Comparison of ENCODE assay signal across 9 mouse cellular contexts in genomic region chr7:96575202-96575650, GRCm38 (mm10).
A peak's percentile ranks its signal among the peaks of the same experiment; 100 is the strongest.
DNase-seq lines count a peak whose midpoint lies in the region; ATAC-seq and TF ChIP-seq lines count a peak whose summit lies in the region.
"Had no signal": no experiment of that assay in that cellular context is flagged by ENCODE, and none has a peak within 500 bp of the region (broad histone marks: within the 10 kb centered on the region; RNA-seq: fewer than 3 reads in every experiment).

No protein-coding gene starts in this region.

- H3K9me3 ChIP-seq in neural tube, embryonic 12.5 days, result no peaks in the 10 kb centered on the region
- H3K9me3 ChIP-seq in forebrain, embryonic 14.5 days (replicated peaks; ENCODE audit: control insufficient read depth, low read length), result no peaks in the 10 kb centered on the region
- H3K9me3 ChIP-seq in heart, postnatal 0 days (replicated peaks; ENCODE audit: control insufficient read depth, low read length), result no peaks in the 10 kb centered on the region
- H3K9me3 ChIP-seq in lung, embryonic 15.5 days, result no peaks in the 10 kb centered on the region
- no peaks in the 10 kb centered on the region for H3K9me3 ChIP-seq in stomach, embryonic 14.5 days (ENCODE audit: control insufficient read depth, low read depth, low read length)

- no peaks in the 10 kb centered on the region for H3K27me3 ChIP-seq in neural tube, embryonic 12.5 days (replicated peaks)
- no peaks in the 10 kb centered on the region for H3K27me3 ChIP-seq in forebrain, embryonic 14.5 days (replicated peaks; ENCODE audit: control insufficient read depth, insufficient read depth, low read length)
- no peaks in the 10 kb centered on the region for H3K27me3 ChIP-seq in heart, postnatal 0 days (ENCODE audit: control insufficient read depth, insufficient read depth, low read length)
- H3K27me3 ChIP-seq in lung, embryonic 15.5 days, result no peaks in the 10 kb centered on the region
- no peaks in the 10 kb centered on the region for H3K27me3 ChIP-seq in stomach, embryonic 14.5 days (ENCODE audit: control insufficient read depth, insufficient read depth, low read length)
- H3K27me3 ChIP-seq: CH12.LX had no signal

- 65% methylated on average over 7 of the region's 7 CpGs for WGBS in neural tube, embryonic 12.5 days
- WGBS in forebrain, embryonic 14.5 days, result 14% methylated on average over 7 of the region's 7 CpGs
- 28% methylated on average over 7 of the region's 7 CpGs for WGBS in heart, postnatal 0 days
- 26% methylated on average over 7 of the region's 7 CpGs for WGBS in lung, embryonic 15.5 days
- 35% methylated on average over 7 of the region's 7 CpGs for WGBS in stomach, embryonic 14.5 days

- no peak for TF ChIP-seq CTCF in heart, postnatal 0 days (IDR thresholded peaks at IDR 0.05; ENCODE audit: low read depth)

- 0 out of 2 replicates have a peak, but pooled peaks cover 5% of the 10 kb centered on the region for H3K4me1 ChIP-seq in neural tube, embryonic 12.5 days
- peaks cover 27% of the 10 kb centered on the region for H3K4me1 ChIP-seq in forebrain, embryonic 14.5 days (ENCODE audit: control insufficient read depth, insufficient read depth, low read length)
- H3K4me1 ChIP-seq in heart, postnatal 0 days (ENCODE audit: control insufficient read depth, insufficient read depth), result no peaks in the 10 kb centered on the region
- H3K4me1 ChIP-seq in lung, embryonic 15.5 days, result peaks cover 21% of the 10 kb centered on the region
- peaks cover 7% of the 10 kb centered on the region for H3K4me1 ChIP-seq in stomach, embryonic 14.5 days (ENCODE audit: control insufficient read depth, insufficient read depth, low read length)

- H3K27ac ChIP-seq in neural tube, embryonic 12.5 days, result no peak overlapping the region
- peak overlapping the region; percentile 81 for H3K27ac ChIP-seq in forebrain, embryonic 14.5 days (ENCODE audit: low read depth, low read length)
- H3K27ac ChIP-seq in heart, postnatal 0 days (ENCODE audit: low read depth), result no peak overlapping the region
- H3K27ac ChIP-seq in lung, embryonic 15.5 days, result peak overlapping the region; percentile 51
- H3K27ac ChIP-seq in stomach, embryonic 14.5 days (ENCODE audit: low read length), result no peak overlapping the region

- ATAC-seq in neural tube, embryonic 12.5 days (ENCODE audit: low FRiP score, low read depth), result peak; percentile 73
- peak; percentile 97 for ATAC-seq in forebrain, embryonic 14.5 days
- ATAC-seq in heart, postnatal 0 days (ENCODE audit: insufficient read depth, low read depth), result peak; percentile 58
- ATAC-seq in lung, embryonic 15.5 days (ENCODE audit: borderline replicate concordance, extremely low read depth, low FRiP score, low TSS enrichment), result peak; percentile 89
- peak; percentile 78; the same call in 1 of the 2 replicates for ATAC-seq in stomach, embryonic 14.5 days (ENCODE audit: insufficient number of reproducible peaks, insufficient read depth, low FRiP score, low read depth)
- ATAC-seq in monocyte, adult 5-6 weeks (replicated peaks; ENCODE audit: insufficient number of reproducible peaks, low FRiP score, low TSS enrichment, poor library complexity, severe bottlenecking), result no peak

- H3K9ac ChIP-seq in neural tube, embryonic 12.5 days, result no peak overlapping the region
- H3K9ac ChIP-seq in forebrain, embryonic 14.5 days (ENCODE audit: low read length), result no peak overlapping the region
- no peak overlapping the region for H3K9ac ChIP-seq in heart, postnatal 0 days (replicated peaks; ENCODE audit: low read depth, low read length)
- no peak overlapping the region for H3K9ac ChIP-seq in lung, embryonic 15.5 days
- no peak overlapping the region for H3K9ac ChIP-seq in stomach, embryonic 14.5 days (replicated peaks; ENCODE audit: low read depth, low read length)

- no peak overlapping the region for H3K4me3 ChIP-seq in neural tube, embryonic 12.5 days
- H3K4me3 ChIP-seq in forebrain, embryonic 14.5 days (ENCODE audit: low read depth, low read length), result no peak overlapping the region
- no peak overlapping the region for H3K4me3 ChIP-seq in heart, postnatal 0 days (ENCODE audit: low read depth, low read length)
- no peak overlapping the region for H3K4me3 ChIP-seq in lung, embryonic 15.5 days
- H3K4me3 ChIP-seq in stomach, embryonic 14.5 days (ENCODE audit: low read depth, low read length), result no peak overlapping the region

- no peaks in the 10 kb centered on the region for H3K36me3 ChIP-seq in neural tube, embryonic 12.5 days
- H3K36me3 ChIP-seq in forebrain, embryonic 14.5 days (ENCODE audit: control insufficient read depth, insufficient read depth, low read length), result no peaks in the 10 kb centered on the region
- no peaks in the 10 kb centered on the region for H3K36me3 ChIP-seq in heart, postnatal 0 days (replicated peaks; ENCODE audit: control insufficient read depth, insufficient read depth, low read length)
- H3K36me3 ChIP-seq in lung, embryonic 15.5 days, result no peaks in the 10 kb centered on the region
- no peaks in the 10 kb centered on the region for H3K36me3 ChIP-seq in stomach, embryonic 14.5 days (ENCODE audit: control insufficient read depth, insufficient read depth, low read length)

- DNase-seq in neural tube, embryonic 10.5 days (ENCODE audit: extremely low spot score, low spot score), result no peak
- peak; percentile 97 for DNase-seq in forebrain, embryonic 14.5 days (ENCODE audit: low spot score)
- DNase-seq in heart, postnatal 0 days (ENCODE audit: low spot score), result peak; percentile 66
- peak; percentile 88 for DNase-seq in layer of hippocampus, adult 11-12 months (ENCODE audit: low spot score)

- TF ChIP-seq EP300 in heart, postnatal 0 days (IDR thresholded peaks at IDR 0.05; ENCODE audit: low read depth), result no peak

- H3K4me2 ChIP-seq in neural tube, embryonic 12.5 days (replicated peaks), result no peak overlapping the region
- peak overlapping the region; percentile 8; the same call in 1 of the 2 replicates for H3K4me2 ChIP-seq in forebrain, embryonic 14.5 days (ENCODE audit: low read length)
- no peak overlapping the region for H3K4me2 ChIP-seq in heart, postnatal 0 days (ENCODE audit: low read depth, low read length)
- H3K4me2 ChIP-seq in lung, embryonic 15.5 days, result peak overlapping the region; percentile 4; the same call in 1 of the 2 replicates
- H3K4me2 ChIP-seq in stomach, embryonic 14.5 days (replicated peaks; ENCODE audit: low read depth, low read length), result no peak overlapping the region

Comparison
In these comparisons a context has a peak if more than half of its experiments do, and no peak if none do; other contexts are left out.
1. H3K27ac ChIP-seq: peak in forebrain, embryonic 14.5 days (single experiment) and lung, embryonic 15.5 days (single experiment); none in neural tube, embryonic 12.5 days (single experiment), heart, postnatal 0 days (single experiment) and stomach, embryonic 14.5 days (single experiment).
2. H3K4me2 ChIP-seq: peak in forebrain, embryonic 14.5 days (single experiment) and lung, embryonic 15.5 days (single experiment); none in neural tube, embryonic 12.5 days (single experiment), heart, postnatal 0 days (single experiment) and stomach, embryonic 14.5 days (single experiment).